Mouse (Mus musculus) testis, postnatal 10 days (tissue): ENCODE measurements around the gene Zc3h18.
A peak's percentile ranks its signal among the peaks of the same experiment; 100 is the strongest.

Source experiments
- DNase-seq: peaks from one replicate; pipeline ENCODE4 v3.0.0; 2021; ENCODE audit warnings: low spot score

Zc3h18 gene

GRCm38 (mm10) chr8:122376365-122377231 is at the start of gene Zc3h18:
Gene Zc3h18 (plus strand): TSS chr8:122376609.
- peak; percentile 100 for DNase-seq

GRCm38 (mm10) chr8:122329072-122329471 is 47.3 kb upstream of the Zc3h18 start:
- no peak for DNase-seq

- no peak for DNase-seq
Observed at GRCm38 (mm10) chr8:122329553-122330239, 46.7 kb upstream of the Zc3h18 start.

- DNase-seq, result no peak
Observed at GRCm38 (mm10) chr8:122330446-122331133, 45.8 kb upstream of the Zc3h18 start.

- DNase-seq, result no peak
Observed at GRCm38 (mm10) chr8:122331134-122331523, 45.3 kb upstream of the Zc3h18 start.

GRCm38 (mm10) chr8:122332753-122333506 is 43.5 kb upstream of the Zc3h18 start:
- DNase-seq, result peak; percentile 88

- no peak for DNase-seq
Observed at GRCm38 (mm10) chr8:122333531-122333930, 42.9 kb upstream of the Zc3h18 start.

- DNase-seq, result no peak
Observed at GRCm38 (mm10) chr8:122334791-122335490, 41.5 kb upstream of the Zc3h18 start.

- DNase-seq, result no peak
Observed at GRCm38 (mm10) chr8:122335638-122336250, 40.7 kb upstream of the Zc3h18 start.

- no peak for DNase-seq
Observed at GRCm38 (mm10) chr8:122336251-122336910, 40.0 kb upstream of the Zc3h18 start.

- no peak for DNase-seq
Observed at GRCm38 (mm10) chr8:122338852-122339251, 37.6 kb upstream of the Zc3h18 start.

GRCm38 (mm10) chr8:122340761-122341160 is 35.6 kb upstream of the Zc3h18 start:
- no peak for DNase-seq

GRCm38 (mm10) chr8:122341790-122342189 is 34.6 kb upstream of the Zc3h18 start:
- DNase-seq, result no peak

GRCm38 (mm10) chr8:122342362-122342761 is 34.0 kb upstream of the Zc3h18 start:
- DNase-seq, result no peak

- DNase-seq, result no peak
Observed at GRCm38 (mm10) chr8:122342806-122343209, 33.6 kb upstream of the Zc3h18 start.

- no peak for DNase-seq
Observed at GRCm38 (mm10) chr8:122343341-122343740, 33.1 kb upstream of the Zc3h18 start.

- DNase-seq, result no peak
Observed at GRCm38 (mm10) chr8:122343758-122344157, 32.7 kb upstream of the Zc3h18 start.

GRCm38 (mm10) chr8:122344219-122344618 is 32.2 kb upstream of the Zc3h18 start:
- no peak for DNase-seq

- DNase-seq, result no peak
Observed at GRCm38 (mm10) chr8:122345181-122346095, 31.0 kb upstream of the Zc3h18 start.
